Mouse (Mus musculus) mesoderm, embryonic 11.5 days (tissue): ENCODE data around the gene Tmem184c.
A peak's percentile ranks its signal among the peaks of the same experiment; 100 is the strongest.

Experiments
- DNase-seq: peaks from one replicate; pipeline ENCODE4 v3.0.0-alpha.2; 2012; ENCODE audit warnings: low read depth, low spot score

Gene Tmem184c

GRCm38 (mm10) chr8:77610374-77610969 lies at the start of gene Tmem184c:
Tmem184c (minus strand) TSS chr8:77610698.
- peak; percentile 98 for DNase-seq

GRCm38 (mm10) chr8:77659534-77660080 lies 49.1 kb upstream of the Tmem184c start:
- DNase-seq: no peak

- no peak for DNase-seq
Observed at GRCm38 (mm10) chr8:77658356-77658755, 47.9 kb upstream of the Tmem184c start.

GRCm38 (mm10) chr8:77650646-77651190 lies 40.2 kb upstream of the Tmem184c start:
- DNase-seq: no peak

GRCm38 (mm10) chr8:77640093-77640839 lies 29.8 kb upstream of the Tmem184c start:
- DNase-seq: no peak

- DNase-seq: no peak
Observed at GRCm38 (mm10) chr8:77637593-77637992, 27.1 kb upstream of the Tmem184c start.

- DNase-seq: no peak
Observed at GRCm38 (mm10) chr8:77634035-77634434, 23.5 kb upstream of the Tmem184c start.

GRCm38 (mm10) chr8:77633211-77633610 lies 22.7 kb upstream of the Tmem184c start:
- DNase-seq: no peak

GRCm38 (mm10) chr8:77630691-77631090 lies 20.2 kb upstream of the Tmem184c start:
- DNase-seq: peak; percentile 30

GRCm38 (mm10) chr8:77629858-77630537 lies 19.5 kb upstream of the Tmem184c start:
- DNase-seq: peak; percentile 88

- DNase-seq: no peak
Observed at GRCm38 (mm10) chr8:77623677-77624209, 13.2 kb upstream of the Tmem184c start.

GRCm38 (mm10) chr8:77617916-77618315 lies 7.4 kb upstream of the Tmem184c start:
- peak; percentile 36 for DNase-seq

GRCm38 (mm10) chr8:77609621-77610020 lies 877 bp downstream of the Tmem184c start:
- no peak for DNase-seq

GRCm38 (mm10) chr8:77584174-77584573 lies 26.3 kb downstream of the Tmem184c start:
- DNase-seq: no peak

- DNase-seq: no peak
Observed at GRCm38 (mm10) chr8:77577674-77578073, 32.8 kb downstream of the Tmem184c start.

GRCm38 (mm10) chr8:77574229-77574628 lies 36.3 kb downstream of the Tmem184c start:
- DNase-seq: no peak

- DNase-seq: no peak
Observed at GRCm38 (mm10) chr8:77561441-77561840, 49.1 kb downstream of the Tmem184c start.

- no peak for DNase-seq
Observed at GRCm38 (mm10) chr8:77552491-77552890, 58.0 kb downstream of the Tmem184c start.

- DNase-seq: peak; percentile 28
Observed at GRCm38 (mm10) chr8:77549881-77550580, 60.5 kb downstream of the Tmem184c start.

- peak; percentile 93 for DNase-seq
Observed at GRCm38 (mm10) chr8:77549121-77549706, 61.3 kb downstream of the Tmem184c start, which contains the start of gene Prmt9. Prmt9 (plus strand) TSS chr8:77549397.
